Mouse (Mus musculus) forebrain, embryonic 15.5 days (tissue): ENCODE measurements around the gene C3ar1. TPM values are rescaled to one million over a fixed set of nuclear protein-coding genes. Genes with fewer than 3 reads are reported as not detected.

ENCODE experiments used
- ATAC-seq: fragments of 200-750 bp; cut with Nextera tagmentation; replicated peaks from 2 replicates; pipeline ENCODE4 v1.8.0; 2017; ENCODE audit warnings: mild to moderate bottlenecking, moderate TSS enrichment, moderate library complexity
- H3K27ac ChIP-seq: fragments of 300-500 bp; sonication (generic); replicated peaks from 2 replicates; pipeline ENCODE4 v1.5.1; 2015; ENCODE audit warnings: mild to moderate bottlenecking, inconsistent platforms
- H3K27me3 ChIP-seq: fragments of 300-500 bp; sonication (generic); 2 replicates; pipeline ENCODE4 v1.6.1; 2015; ENCODE audit warnings: inconsistent platforms
- H3K36me3 ChIP-seq: fragments of 300-500 bp; sonication (generic); 2 replicates; pipeline ENCODE4 v1.6.1; 2015; ENCODE audit warnings: mild to moderate bottlenecking, inconsistent platforms
- H3K4me1 ChIP-seq: fragments of 300-500 bp; sonication (generic); 2 replicates; pipeline ENCODE4 v1.6.1; 2015; ENCODE audit warnings: inconsistent platforms
- H3K4me2 ChIP-seq: fragments of 300-500 bp; sonication (generic); replicated peaks from 2 replicates; pipeline ENCODE4 v1.6.1; 2015; ENCODE audit warnings: mild to moderate bottlenecking, inconsistent platforms
- H3K4me3 ChIP-seq: fragments of 300-500 bp; sonication (generic); 2 replicates; pipeline ENCODE4 v1.5.1; 2015; ENCODE audit warnings: mild to moderate bottlenecking, inconsistent platforms
- H3K9ac ChIP-seq: fragments of 300-500 bp; sonication (generic); replicated peaks from 2 replicates; pipeline ENCODE4 v1.6.1; 2015; ENCODE audit warnings: mild to moderate bottlenecking, inconsistent platforms
- H3K9me3 ChIP-seq: fragments of 300-500 bp; sonication (generic); 2 replicates; pipeline ENCODE4 v1.6.1; 2016; ENCODE audit warnings: inconsistent platforms
- WGBS: fragments of 180-500 bp; shearing (Covaris S2); methylation state at CpG from one replicate; pipeline ENCODE4 v1.1.7; 2015; ENCODE audit warnings: mixed read lengths; 5-methylcytosine and 5-hydroxymethylcytosine counted together
- polyA plus RNA-seq: library from polyadenylated mRNA; unstranded; fragments of >200 nt; fragmentation: Nextera tagmentation; extraction: Ambion mirVana; gene quantifications from 2 replicates; pipeline ENCODE4 v1.2.1, GENCODE M21; 2015

The C3ar1 gene
- polyA plus RNA-seq, 1 experiment from 2014 or later, result 0.89 TPM

GRCm38 (mm10) chr6:122867914-122868313 is 12.0 kb upstream of the C3ar1 start:
- H3K36me3 ChIP-seq, result no peaks in the 10 kb centered on the region
- no peak for ATAC-seq
- no peaks in the 10 kb centered on the region for H3K9me3 ChIP-seq
- H3K4me3 ChIP-seq, result no peak overlapping the region
- no peaks in the 10 kb centered on the region for H3K27me3 ChIP-seq
- no peak overlapping the region for H3K9ac ChIP-seq
- H3K4me1 ChIP-seq, result no peaks in the 10 kb centered on the region
- H3K27ac ChIP-seq, result no peak overlapping the region
- WGBS, result 69% methylated on average over 4 of the region's 4 CpGs
- no peak overlapping the region for H3K4me2 ChIP-seq

GRCm38 (mm10) chr6:122862871-122863270 is 6.9 kb upstream of the C3ar1 start:
- 92% methylated on average over 1 of the region's 1 CpGs for WGBS
- ATAC-seq, result no peak
- Histone ChIP-seq H3K27ac (no peak overlapping the region), H3K27me3 (no peaks in the 10 kb centered on the region), H3K4me1 (no peaks in the 10 kb centered on the region), H3K36me3 (no peaks in the 10 kb centered on the region), H3K9me3 (no peaks in the 10 kb centered on the region), H3K9ac (no peak overlapping the region), H3K4me3 (no peak overlapping the region), H3K4me2 (no peak overlapping the region)

- Histone ChIP-seq H3K4me2 (no peak overlapping the region), H3K9ac (no peak overlapping the region), H3K4me1 (no peaks in the 10 kb centered on the region), H3K27me3 (no peaks in the 10 kb centered on the region), H3K9me3 (no peaks in the 10 kb centered on the region), H3K27ac (no peak overlapping the region), H3K36me3 (no peaks in the 10 kb centered on the region), H3K4me3 (no peak overlapping the region)
- 85% methylated on average over 6 of the region's 6 CpGs for WGBS
- ATAC-seq, result no peak
Observed at GRCm38 (mm10) chr6:122862434-122862833, 6.5 kb upstream of the C3ar1 start.

GRCm38 (mm10) chr6:122854552-122854951 is 1.4 kb downstream of the C3ar1 start:
- no peak for ATAC-seq
- H3K9ac ChIP-seq, result no peak overlapping the region
- no peaks in the 10 kb centered on the region for H3K36me3 ChIP-seq
- no peaks in the 10 kb centered on the region for H3K27me3 ChIP-seq
- H3K27ac ChIP-seq, result no peak overlapping the region
- H3K9me3 ChIP-seq, result no peaks in the 10 kb centered on the region
- no peaks in the 10 kb centered on the region for H3K4me1 ChIP-seq
- WGBS, result 85% methylated on average over 12 of the region's 12 CpGs
- no peak overlapping the region for H3K4me2 ChIP-seq
- H3K4me3 ChIP-seq, result no peak overlapping the region

GRCm38 (mm10) chr6:122852696-122853095 is 3.3 kb downstream of the C3ar1 start:
- ATAC-seq, result no peak

GRCm38 (mm10) chr6:122843759-122844158 is 12.2 kb downstream of the C3ar1 start:
- no peak overlapping the region for H3K4me3 ChIP-seq
- peaks cover 52% of the 10 kb centered on the region for H3K36me3 ChIP-seq
- 89% methylated on average over 6 of the region's 6 CpGs for WGBS
- H3K4me2 ChIP-seq, result no peak overlapping the region
- H3K9ac ChIP-seq, result no peak overlapping the region
- no peaks in the 10 kb centered on the region for H3K27me3 ChIP-seq
- H3K27ac ChIP-seq, result no peak overlapping the region; the same call in 1 of the 2 replicates
- no peaks in the 10 kb centered on the region for H3K4me1 ChIP-seq
- peak; percentile 53; the same call in 1 of the 2 replicates for ATAC-seq
- H3K9me3 ChIP-seq, result no peaks in the 10 kb centered on the region

More at GRCm38 (mm10) chr6:122852696-122853095, 3.3 kb downstream of the C3ar1 start:
- H3K4me2 ChIP-seq, result no peak overlapping the region
- no peaks in the 10 kb centered on the region for H3K27me3 ChIP-seq
- no peaks in the 10 kb centered on the region for H3K4me1 ChIP-seq
- 87% methylated on average over 2 of the region's 2 CpGs for WGBS
- H3K9ac ChIP-seq, result no peak overlapping the region
- H3K27ac ChIP-seq, result no peak overlapping the region
- H3K9me3 ChIP-seq, result no peaks in the 10 kb centered on the region
- no peaks in the 10 kb centered on the region for H3K36me3 ChIP-seq
- no peak overlapping the region for H3K4me3 ChIP-seq

GRCm38 (mm10) chr6:122837539-122837938 is 18.4 kb downstream of the C3ar1 start:
- Histone ChIP-seq H3K4me3 (no peak overlapping the region), H3K36me3 (peaks cover 79% of the 10 kb centered on the region), H3K27me3 (no peaks in the 10 kb centered on the region), H3K4me1 (no peaks in the 10 kb centered on the region), H3K4me2 (no peak overlapping the region), H3K9ac (no peak overlapping the region), H3K9me3 (no peaks in the 10 kb centered on the region), H3K27ac (no peak overlapping the region)
- ATAC-seq, result no peak
- 92% methylated on average over 5 of the region's 5 CpGs for WGBS

GRCm38 (mm10) chr6:122836974-122837373 is 19.0 kb downstream of the C3ar1 start:
- Histone ChIP-seq H3K4me1 (no peaks in the 10 kb centered on the region), H3K4me3 (no peak overlapping the region), H3K9ac (no peak overlapping the region), H3K9me3 (no peaks in the 10 kb centered on the region), H3K27ac (no peak overlapping the region), H3K36me3 (peaks cover 82% of the 10 kb centered on the region), H3K4me2 (no peak overlapping the region), H3K27me3 (no peaks in the 10 kb centered on the region)
- 97% methylated on average over 3 of the region's 3 CpGs for WGBS
- ATAC-seq, result no peak

GRCm38 (mm10) chr6:122834365-122834764 is 21.6 kb downstream of the C3ar1 start:
- no peak for ATAC-seq
- no peaks in the 10 kb centered on the region for H3K27me3 ChIP-seq

GRCm38 (mm10) chr6:122832880-122833279 is 23.1 kb downstream of the C3ar1 start:
- no peaks in the 10 kb centered on the region for H3K4me1 ChIP-seq
- no peak for ATAC-seq
- H3K9ac ChIP-seq, result no peak overlapping the region
- H3K4me3 ChIP-seq, result no peak overlapping the region
- no peak overlapping the region for H3K27ac ChIP-seq
- H3K27me3 ChIP-seq, result no peaks in the 10 kb centered on the region
- no peak overlapping the region for H3K4me2 ChIP-seq
- WGBS, result 85% methylated on average over 7 of the region's 7 CpGs
- peaks cover 52% of the 10 kb centered on the region for H3K36me3 ChIP-seq
- no peaks in the 10 kb centered on the region for H3K9me3 ChIP-seq

More at GRCm38 (mm10) chr6:122834365-122834764, 21.6 kb downstream of the C3ar1 start:
- WGBS, result 72% methylated on average over 4 of the region's 4 CpGs
- Histone ChIP-seq H3K36me3 (peaks cover 62% of the 10 kb centered on the region), H3K4me3 (no peak overlapping the region), H3K4me2 (no peak overlapping the region), H3K9ac (no peak overlapping the region), H3K27ac (no peak overlapping the region), H3K4me1 (no peaks in the 10 kb centered on the region), H3K9me3 (no peaks in the 10 kb centered on the region)

- Histone ChIP-seq H3K27ac (no peak overlapping the region), H3K36me3 (peaks cover 18% of the 10 kb centered on the region), H3K4me3 (no peak overlapping the region), H3K27me3 (no peaks in the 10 kb centered on the region), H3K4me2 (no peak overlapping the region), H3K9me3 (no peaks in the 10 kb centered on the region), H3K9ac (no peak overlapping the region), H3K4me1 (peaks cover 18% of the 10 kb centered on the region)
- ATAC-seq, result no peak
- 44% methylated on average over 13 of the region's 13 CpGs for WGBS
Observed at GRCm38 (mm10) chr6:122828086-122828485, 27.9 kb downstream of the C3ar1 start.

GRCm38 (mm10) chr6:122825923-122826742 is 29.8 kb downstream of the C3ar1 start:
- H3K4me3 ChIP-seq, result peak overlapping the region; percentile 35
- no peak overlapping the region for H3K27ac ChIP-seq
- H3K9me3 ChIP-seq, result no peaks in the 10 kb centered on the region
- peaks cover 4% of the 10 kb centered on the region; the same call in 1 of the 2 replicates for H3K36me3 ChIP-seq
- WGBS, result 4% methylated on average over 29 of the region's 29 CpGs
- H3K4me2 ChIP-seq, result peak overlapping the region; percentile 53
- peak; percentile 65 for ATAC-seq
- peak overlapping the region; percentile 37 for H3K9ac ChIP-seq
- H3K27me3 ChIP-seq, result no peaks in the 10 kb centered on the region
- peaks cover 34% of the 10 kb centered on the region for H3K4me1 ChIP-seq
